Mouse (Mus musculus): ENCODE measurements around the gene Als2.
A peak's percentile ranks its signal among the peaks of the same experiment; 100 is the strongest.

The Als2 gene

DNA sequence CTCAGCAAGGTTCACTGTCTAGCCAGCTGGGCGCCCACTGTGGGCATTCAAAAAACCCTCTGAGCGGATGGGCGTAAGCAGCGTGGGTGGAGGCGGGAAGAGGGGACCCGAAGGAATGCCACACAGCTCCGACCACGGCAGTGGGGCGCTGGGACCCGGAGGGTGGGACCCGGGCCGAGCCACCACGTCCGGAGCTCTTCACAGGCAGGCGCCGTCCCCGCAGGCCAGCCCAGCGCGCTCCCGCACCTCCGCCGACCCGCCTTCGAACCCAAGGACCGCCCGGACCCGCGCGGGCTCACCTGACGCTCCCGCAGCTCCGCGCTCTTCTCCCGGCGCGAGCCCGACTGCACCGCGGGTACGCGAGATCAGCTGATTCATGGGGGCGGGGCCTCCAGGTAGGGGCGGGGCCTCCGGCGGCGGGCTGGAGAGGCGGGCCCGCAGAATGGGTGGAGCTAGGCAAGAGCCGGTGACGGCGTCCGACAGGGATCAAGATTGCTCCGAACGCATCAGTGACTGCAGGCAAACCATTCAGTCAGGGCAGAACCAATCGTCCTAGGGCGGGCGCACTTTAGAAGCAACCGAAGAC is at the start of gene Als2:
Gene Als2, minus strand, starts transcription at position 376 of the 586 bp plus-strand sequence.
- DNase-seq (ENCODE audit: low spot score in 2 of 2) = peak; percentile 95 to 96

DNA sequence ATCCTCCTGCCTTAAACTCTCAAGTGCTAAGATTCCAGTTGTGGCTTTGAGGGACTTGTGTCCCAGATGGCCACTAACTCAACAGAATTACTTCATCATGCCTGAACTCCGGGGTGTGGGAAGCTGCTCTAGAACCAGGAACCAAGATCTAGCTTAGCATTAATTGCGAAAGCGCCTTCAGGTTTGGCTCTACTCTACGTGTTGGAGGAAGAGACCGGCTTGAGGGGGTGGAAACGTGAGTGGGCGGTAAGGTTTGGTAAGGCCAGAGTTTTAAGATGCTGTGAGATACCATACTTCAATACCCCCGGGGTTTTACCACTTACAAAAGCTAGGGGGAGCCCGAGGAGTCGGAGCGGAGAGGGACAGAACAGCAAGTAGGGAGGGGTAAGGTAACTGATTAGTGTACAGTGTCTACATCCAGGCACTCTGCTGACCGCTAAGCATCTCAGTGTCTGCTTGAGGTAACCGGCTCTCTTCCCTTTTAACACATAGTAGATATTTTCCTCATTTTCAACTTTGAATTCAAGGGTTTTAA is 49.4 kb upstream of the Als2 start:
- no peak for DNase-seq (ENCODE audit: low spot score in 2 of 2)

DNA sequence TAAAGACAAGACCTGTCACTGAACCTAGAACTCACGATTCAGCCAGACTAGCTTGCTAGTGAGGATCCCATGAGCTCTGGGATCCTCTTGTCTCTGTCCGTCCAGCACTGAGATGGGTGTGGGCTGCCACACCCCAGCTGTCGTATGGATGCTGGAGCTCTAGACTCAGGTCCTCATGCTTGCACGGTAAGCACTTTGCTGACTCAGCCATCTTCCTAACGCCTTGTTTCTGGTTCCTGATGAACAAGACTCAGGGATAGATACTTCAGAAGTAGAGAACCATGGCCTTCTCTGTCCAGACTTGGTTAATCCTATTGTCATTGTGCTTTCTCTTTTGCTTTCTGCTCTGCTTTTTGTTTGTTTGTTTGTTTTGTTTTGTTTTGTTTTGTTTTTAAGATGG is 48.8 kb upstream of the Als2 start:
- DNase-seq (ENCODE audit: low spot score in 2 of 2) = no peak

DNA sequence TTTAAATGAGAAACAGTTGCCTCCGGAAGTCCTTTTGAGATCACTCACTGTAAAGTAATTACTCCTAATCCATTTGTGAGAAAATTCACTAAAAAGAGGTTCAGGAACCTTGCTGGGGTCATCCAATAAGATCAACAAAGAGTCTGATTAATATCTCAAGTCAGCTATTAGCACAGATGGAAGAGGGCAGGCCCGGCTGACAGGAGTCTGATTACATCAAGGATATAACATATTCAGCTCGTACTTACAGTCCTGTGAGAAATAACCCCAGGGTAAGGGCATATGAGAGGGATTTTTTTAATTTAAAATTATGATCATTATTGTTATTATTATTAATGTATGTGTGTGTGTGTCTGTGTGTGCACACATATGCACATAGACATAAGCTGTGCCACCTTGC is 35.2 kb upstream of the Als2 start:
- DNase-seq (ENCODE audit: low spot score in 2 of 2) = no peak

DNA sequence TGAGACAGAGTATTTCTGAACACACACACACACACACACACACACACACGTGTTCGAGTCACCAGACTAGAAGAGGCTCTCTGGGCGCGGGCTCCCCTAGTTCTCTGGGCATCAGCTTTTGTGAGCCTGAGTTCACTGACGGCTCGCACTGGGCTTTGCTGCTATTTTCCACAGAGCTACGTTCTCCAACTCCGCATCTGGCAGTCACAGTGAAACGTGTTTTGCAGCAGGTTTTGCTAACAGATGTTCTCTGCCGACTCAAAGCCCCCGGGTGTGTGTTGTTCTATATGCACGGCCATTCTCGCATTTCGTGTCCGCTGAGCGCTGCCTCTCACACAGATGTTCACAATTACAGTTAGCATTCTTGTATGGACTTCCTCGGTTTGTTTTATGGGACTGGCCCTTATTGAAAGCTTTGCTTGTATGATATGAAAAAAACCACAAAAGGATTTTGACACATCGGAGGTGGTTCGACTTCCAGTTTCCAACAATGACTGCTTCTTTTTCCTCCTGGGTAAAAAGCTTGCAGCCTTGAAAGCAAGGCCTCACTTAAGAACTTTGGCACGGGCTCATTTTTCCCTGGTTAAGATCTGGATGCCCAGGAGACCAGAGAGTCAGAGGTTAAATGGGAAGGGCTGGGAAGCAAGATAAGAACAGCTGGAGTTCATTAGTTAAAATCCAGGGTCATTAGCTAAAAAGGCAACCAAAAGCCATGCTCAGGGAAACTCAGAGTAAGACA is 33.1 kb upstream of the Als2 start:
- DNase-seq (ENCODE audit: low spot score in 2 of 2) = no peak

DNA sequence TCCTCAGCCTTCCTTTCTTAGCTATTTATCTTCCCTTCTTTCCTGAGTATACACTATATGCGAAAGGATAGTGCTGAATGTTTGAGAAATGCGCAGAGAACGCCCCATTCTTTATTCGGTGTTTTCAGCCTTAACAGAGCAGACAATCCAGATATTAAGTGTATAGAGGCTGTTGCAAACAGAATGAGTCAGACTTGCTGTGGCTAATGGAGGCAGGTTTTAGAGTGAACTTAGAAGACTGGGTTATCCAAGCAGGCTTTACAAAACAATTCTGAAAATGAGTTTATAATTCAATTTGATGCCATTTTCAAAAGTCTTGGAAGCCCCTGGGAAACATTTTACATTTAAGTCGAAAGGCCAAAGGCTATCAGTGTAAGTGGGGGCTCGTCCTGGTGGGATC is 32.4 kb upstream of the Als2 start:
- DNase-seq (ENCODE audit: low spot score in 2 of 2) = no peak

DNA sequence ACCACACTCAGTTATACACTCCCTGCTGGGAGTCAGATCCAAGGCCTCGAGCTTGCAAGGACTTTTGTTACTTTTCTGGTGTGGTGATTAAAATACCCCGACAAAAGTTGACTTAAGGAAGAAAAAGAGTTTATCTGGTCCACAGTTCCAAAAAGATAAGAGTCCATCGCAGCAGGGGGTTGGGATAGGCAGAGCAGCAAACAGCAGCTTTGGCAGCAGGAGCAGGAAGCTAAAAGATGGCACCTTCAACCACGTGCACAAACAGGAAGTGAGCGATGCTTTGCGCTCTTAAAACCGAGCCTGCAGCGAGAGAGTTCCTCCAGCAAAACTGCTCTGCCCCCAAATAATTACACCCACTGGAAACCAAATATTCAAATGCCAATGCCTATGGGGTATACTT is 31.9 kb upstream of the Als2 start:
- no peak for DNase-seq (ENCODE audit: low spot score in 2 of 2)

DNA sequence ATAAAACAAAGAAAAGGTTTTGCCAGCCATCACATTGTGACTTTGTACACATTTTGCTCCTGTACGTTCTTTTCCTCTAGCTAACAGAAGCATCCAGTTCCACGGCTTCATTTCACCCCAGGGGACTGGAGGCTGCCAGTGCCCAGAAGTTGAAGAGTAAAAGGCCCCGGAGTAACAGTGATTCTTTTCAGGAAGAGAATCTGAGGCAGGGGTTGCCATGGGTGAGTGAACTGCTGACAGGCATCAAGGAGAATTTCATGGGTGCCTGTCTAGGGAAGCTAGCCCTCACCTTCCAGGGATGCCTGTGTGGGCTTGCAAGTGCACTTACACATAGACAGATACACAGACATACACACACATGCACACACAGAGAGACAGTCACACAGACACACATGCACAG is 20.7 kb upstream of the Als2 start:
- DNase-seq (ENCODE audit: low spot score in 2 of 2) = no peak

DNA sequence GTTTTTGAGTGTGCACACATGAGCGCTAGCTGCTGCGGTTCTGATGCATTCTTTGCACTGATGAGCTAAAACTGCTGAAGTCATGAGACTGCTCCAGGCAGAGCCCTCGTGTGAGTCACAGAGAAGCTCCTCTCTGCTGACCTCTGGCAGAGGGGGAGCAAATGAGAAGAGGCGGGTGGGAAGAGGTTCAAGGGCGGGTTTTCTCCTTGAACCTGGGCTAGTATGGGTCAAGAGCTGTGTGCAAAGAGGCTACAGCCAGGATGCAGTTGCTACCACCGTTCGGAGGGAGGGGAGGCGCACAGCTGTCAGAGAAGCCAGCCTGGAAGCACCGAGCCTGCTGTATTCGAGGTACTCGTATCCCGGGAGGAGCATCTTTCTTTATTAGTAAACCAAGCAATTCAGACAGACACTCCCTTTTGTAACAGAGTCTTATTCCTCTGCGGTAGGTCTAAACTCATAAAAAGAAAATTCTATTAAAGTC is 19.8 kb upstream of the Als2 start, which contains the start of gene Cdk15:
Gene Cdk15, plus strand, starts transcription at position 156 of the 481 bp plus-strand sequence.
- DNase-seq (ENCODE audit: low spot score in 2 of 2) = no peak

DNA sequence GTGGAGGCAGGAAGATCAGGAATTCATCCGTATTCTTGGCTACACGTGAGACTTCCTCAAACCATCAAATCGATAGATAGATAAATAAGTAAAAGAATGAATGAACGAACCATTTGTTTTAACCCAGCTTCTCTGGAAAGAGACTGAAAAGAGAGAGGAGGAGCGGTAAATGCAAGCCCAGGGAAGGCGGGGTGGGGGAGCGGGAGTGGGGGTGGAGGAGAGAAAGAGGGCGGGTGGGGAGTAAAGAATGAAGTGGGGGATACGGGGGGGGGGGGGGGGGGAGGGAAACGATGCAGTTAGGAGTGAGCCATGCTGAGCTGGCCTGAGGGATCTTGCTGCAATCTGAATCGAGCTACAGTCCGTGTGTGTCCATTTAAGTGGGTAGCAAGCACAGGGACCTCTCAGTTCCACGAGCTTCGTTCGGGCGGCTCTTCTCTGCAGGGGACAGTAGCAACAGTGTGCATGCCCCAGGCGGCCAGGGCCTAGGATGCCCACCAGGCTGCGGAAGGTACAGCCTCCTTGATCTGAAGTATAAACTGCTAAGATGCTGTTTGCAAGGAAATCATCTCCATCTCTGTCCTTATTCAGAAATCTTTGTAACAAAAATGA is 16.4 kb upstream of the Als2 start:
- DNase-seq (ENCODE audit: low spot score in 2 of 2) = no peak

DNA sequence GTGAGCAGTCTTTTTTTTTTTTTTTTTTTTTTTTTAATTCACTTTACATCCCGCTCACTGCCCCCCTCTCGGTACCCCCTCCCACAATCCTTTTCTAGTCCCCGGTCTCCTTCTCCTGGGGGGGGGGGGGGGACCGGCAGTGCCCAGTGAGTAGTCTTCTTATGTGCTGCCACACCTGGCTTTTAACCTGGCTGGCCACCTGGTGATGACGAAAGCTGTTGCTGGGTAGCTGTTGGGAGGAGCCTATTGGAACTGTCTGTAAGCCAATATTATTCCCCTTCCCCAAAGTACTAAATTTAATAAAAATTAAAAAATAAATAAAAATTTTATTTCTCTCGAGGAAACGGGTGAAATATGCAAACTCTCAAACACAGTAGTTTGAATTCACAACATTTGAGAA is 15.7 kb upstream of the Als2 start:
- no peak for DNase-seq (ENCODE audit: low spot score in 2 of 2)

DNA sequence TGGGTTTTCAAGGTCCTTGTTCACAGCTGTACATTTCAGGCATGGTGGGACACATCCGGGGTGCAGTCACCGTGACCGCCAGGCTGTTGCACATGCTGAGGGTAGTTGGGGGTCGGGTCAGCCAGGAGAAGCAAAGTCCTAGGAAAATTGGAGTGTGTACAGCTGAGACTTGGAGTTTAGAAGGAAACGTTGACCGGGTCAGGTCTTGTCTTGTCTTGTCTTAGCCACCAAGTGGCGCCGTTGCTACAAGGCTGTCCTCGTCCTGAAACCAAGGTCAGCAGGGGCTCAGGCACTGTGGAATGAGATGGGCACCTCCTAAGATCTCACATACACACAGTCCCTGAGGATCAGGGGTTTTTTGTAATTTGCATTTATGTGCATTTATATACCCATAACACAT is 10.6 kb upstream of the Als2 start:
- DNase-seq (ENCODE audit: low spot score in 2 of 2) = no peak

DNA sequence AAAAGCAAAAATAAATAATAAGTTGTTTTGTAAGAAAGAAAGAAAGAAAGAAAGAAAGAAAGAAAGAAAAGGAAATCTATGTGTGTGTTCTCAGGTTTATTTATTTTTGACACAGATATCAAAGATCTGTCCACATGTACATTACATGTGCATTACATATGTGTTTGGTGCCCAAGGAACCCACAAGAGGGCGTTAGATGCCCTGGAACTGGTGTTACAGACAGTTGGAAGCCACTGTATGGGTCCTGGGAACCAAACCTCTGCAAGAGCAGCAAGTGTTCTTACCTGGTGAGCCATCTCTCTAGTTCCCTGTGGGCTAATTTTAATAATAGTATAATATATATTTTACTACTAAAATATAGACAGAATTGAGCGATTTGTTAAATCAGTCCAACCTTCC is 6.7 kb upstream of the Als2 start:
- DNase-seq (ENCODE audit: low spot score in 2 of 2) = no peak

DNA sequence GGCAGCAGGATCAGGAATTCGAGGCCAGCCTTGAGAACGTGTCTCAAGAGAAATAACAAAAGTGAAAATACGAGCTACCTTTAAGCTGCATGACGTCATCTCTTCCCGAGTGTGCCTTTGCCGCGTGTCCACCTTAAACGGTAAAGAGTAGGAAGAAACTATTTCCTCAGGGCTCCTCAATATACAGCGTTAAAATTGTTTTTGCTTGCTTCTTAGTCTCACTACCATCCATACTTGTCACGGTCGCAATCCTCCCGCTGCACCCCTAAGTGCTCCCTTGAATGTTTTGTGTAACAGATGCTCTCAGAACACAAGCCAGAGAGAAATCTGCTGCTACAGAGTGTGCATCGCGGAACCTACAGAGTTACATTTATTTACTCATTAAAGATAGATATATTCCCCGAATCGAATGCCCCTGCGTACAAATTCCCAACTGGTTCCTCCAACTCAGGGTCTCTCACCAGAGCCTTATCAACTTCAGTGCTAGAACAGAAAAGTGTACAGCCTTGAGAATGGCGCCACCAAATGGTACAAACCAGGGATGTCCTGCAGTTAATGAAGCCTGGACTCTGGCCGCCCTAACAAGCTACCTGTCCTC is 682 bp upstream of the Als2 start:
- DNase-seq (ENCODE audit: low spot score in 2 of 2) = peak; percentile 63 to 73

DNA sequence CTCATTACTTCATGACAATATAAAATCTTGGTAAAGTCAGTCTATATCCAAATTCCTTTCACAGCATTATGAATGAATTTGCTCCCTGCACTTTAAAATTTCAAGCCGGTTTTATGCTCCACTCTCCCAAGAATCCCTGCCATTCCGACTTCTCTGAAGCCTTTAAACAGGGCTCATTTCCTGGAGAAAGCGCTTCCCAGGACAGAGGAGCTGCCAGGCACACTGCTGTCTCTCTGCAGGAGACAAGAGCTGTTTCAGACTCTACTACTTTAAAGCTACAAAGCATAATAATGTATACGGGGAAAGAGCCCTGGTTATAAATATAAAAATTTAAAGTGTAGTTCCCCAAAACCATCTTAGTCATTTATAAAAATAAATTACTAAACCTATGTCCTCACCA is 7.8 kb downstream of the Als2 start:
- DNase-seq (ENCODE audit: low spot score in 2 of 2) = no peak

DNA sequence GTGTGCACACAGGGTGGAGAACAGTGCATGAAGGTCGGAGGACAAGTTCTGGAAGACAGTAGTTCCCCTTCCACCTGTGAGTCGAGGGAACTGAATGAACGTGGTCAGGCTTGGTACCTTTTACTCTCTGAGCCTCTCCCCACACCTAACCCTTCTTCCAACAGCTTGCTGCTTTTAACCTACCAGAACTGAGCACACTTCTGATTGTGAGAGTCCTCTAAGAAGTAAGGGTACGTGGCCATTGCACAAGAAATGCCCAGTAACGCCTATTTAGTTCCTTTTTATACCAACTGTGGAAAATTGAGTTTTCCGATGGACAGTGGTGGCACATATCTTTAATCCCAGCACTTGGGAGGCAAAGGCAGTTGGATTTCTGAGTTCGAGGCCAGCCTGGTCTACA is 8.5 kb downstream of the Als2 start:
- DNase-seq (ENCODE audit: low spot score in 2 of 2) = no peak

DNA sequence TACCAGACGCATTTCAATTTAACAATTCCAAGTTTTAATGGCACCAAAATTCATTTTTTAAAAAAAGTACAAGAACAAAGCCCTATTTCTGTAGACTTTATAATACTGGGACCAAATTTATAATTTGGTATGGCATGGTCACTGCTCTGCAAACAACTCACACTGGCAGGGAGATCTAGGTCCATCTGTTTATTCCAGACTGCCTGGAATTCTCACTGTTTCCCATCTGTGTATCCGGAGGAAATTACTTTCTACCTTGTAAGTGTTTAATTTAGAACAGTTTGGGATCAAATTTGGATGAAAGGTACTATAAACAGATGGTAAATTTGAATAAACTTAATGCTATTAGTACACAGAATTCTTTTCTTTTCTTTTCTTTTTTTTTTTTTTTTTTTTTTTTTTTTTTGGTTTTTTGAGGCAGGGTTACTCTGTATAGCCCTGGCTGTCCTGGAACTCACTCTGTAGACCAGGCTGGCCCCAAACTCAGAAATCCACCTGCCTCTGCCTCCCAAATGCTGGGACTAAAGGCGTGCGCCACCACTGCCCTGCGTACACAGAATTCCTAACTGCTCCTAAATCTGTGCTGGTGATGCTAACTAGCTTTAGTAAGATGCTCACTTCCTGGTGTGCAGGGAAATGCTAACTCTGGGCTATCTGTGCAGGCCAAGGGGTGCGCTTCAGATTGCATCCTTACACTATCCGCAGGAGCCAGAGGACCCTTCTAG is 14.8 kb downstream of the Als2 start:
- DNase-seq (ENCODE audit: low spot score in 2 of 2) = no peak

DNA sequence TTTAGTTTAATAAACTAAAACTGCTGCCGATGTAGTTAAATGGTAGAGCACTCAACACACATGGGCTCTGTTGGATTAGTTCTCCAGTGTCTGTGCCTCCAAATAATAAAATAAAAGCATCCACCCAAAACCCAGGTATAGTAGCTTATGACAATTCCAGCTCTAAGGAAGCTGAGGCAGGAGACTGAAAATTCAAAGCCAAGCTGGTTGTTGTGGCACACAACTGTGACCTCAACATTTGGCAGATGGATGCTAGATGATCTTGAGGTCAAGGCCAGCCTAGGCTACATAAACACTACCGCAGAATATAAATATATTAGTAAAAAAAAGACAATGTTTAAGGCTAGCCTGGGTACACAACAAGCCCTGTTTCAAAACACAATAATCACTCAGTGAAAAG is 15.4 kb downstream of the Als2 start:
- no peak for DNase-seq (ENCODE audit: low spot score in 2 of 2)

DNA sequence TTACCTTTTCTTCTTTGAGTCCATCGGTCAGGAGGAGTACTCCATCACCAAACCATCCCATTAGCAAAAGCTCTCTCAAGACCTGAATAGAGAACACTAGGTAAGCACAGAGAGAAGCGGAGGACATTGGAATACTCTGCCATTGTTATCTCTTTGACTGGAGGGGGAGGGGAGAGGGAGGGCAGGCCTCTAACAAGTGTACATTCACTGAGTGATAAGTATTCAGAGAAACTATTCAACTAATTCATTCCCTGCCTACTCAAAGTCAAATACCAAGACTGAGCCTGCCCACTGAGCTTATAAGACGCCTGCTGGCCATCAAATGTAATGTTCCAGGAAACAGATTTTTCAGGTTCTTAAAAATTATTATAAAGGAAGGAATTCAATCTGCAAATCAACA is 16.7 kb downstream of the Als2 start:
- DNase-seq (ENCODE audit: low spot score in 2 of 2) = no peak

DNA sequence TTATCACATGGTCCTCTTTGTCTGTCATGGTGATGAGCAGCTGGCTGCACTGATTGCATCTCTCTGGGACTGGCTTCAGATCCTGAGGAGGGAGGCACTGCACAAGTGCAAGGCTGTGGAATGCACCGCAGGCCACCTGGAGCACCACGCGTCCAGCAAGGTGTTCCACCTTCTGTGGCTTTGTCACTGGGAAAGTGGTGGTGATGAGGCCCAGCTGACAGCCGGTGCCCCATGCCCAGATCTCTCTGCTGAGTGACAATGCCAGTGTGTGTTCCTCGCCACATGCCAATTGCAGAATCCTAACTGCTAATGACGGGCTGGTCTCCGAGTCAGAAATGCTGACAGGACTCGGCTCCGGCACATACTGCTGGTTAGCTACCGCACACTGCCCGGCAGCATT is 21.6 kb downstream of the Als2 start:
- no peak for DNase-seq (ENCODE audit: low spot score in 2 of 2)

DNA sequence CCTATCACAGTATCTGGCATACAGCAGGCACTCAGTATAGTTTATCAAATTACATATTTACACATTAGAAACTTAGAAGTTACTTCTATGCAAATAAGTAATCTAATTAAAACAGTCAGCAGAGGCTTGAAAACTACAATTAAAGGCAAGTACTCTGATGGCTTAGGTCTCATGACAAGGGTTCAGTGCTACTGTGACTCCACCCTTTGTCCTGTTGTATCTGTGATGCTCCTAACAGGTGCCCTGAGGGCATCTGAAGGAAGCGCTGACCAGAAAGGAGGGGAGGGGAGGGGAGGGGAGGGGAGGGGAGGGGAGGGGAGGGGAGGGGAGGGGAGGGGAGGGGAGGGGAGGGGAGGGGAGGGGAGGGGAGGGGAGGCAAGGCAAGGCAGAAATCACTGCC is 24.1 kb downstream of the Als2 start:
- no peak for DNase-seq (ENCODE audit: low spot score in 2 of 2)
